Mouse (Mus musculus): Measurements from ENCODE around the gene Rptn. TPM values are rescaled to one million over a fixed set of nuclear protein-coding genes. Genes with fewer than 3 reads are reported as not detected.

Rptn gene
- polyA plus RNA-seq, 1 experiment from 2014 or later = not detected

- Histone ChIP-seq H3K27ac (ENCODE audit: low read length) (no peak overlapping the region), H3K27me3 (ENCODE audit: control insufficient read depth, insufficient read depth, low read length) (no peaks in the 10 kb centered on the region), H3K36me3 (ENCODE audit: control insufficient read depth, insufficient read depth) (no peaks in the 10 kb centered on the region), H3K4me1 (ENCODE audit: control insufficient read depth, insufficient read depth, low read length) (no peaks in the 10 kb centered on the region), H3K9me3 (replicated peaks; ENCODE audit: control insufficient read depth, low read length) (no peaks in the 10 kb centered on the region), H3K4me2 (ENCODE audit: low read depth, low read length) (no peak overlapping the region), H3K9ac (ENCODE audit: low read length) (no peak overlapping the region), H3K4me3 (ENCODE audit: low read length) (no peak overlapping the region)
- 57% methylated on average over 4 of the region's 4 CpGs for WGBS
- ATAC-seq (replicated peaks; ENCODE audit: extremely low read depth, insufficient read depth, low FRiP score) = no peak
These were observed 15.4 kb upstream of the Rptn start for GRCm38 (mm10) chr3:93378146-93378545.

- no peak overlapping the region for H3K27ac ChIP-seq (ENCODE audit: low read length)
- no peaks in the 10 kb centered on the region for H3K27me3 ChIP-seq (ENCODE audit: control insufficient read depth, insufficient read depth, low read length)
- ATAC-seq (replicated peaks; ENCODE audit: extremely low read depth, insufficient read depth, low FRiP score) = no peak
- no peaks in the 10 kb centered on the region for H3K36me3 ChIP-seq (ENCODE audit: control insufficient read depth, insufficient read depth)
- H3K9me3 ChIP-seq (replicated peaks; ENCODE audit: control insufficient read depth, low read length) = no peaks in the 10 kb centered on the region
- 87% methylated on average over 3 of the region's 3 CpGs for WGBS
- H3K4me2 ChIP-seq (ENCODE audit: low read depth, low read length) = no peak overlapping the region
- H3K4me3 ChIP-seq (ENCODE audit: low read length) = no peak overlapping the region
- no peaks in the 10 kb centered on the region for H3K4me1 ChIP-seq (ENCODE audit: control insufficient read depth, insufficient read depth, low read length)
- no peak overlapping the region for H3K9ac ChIP-seq (ENCODE audit: low read length)
These were observed 10.4 kb downstream of the Rptn start for GRCm38 (mm10) chr3:93403936-93404335.

GRCm38 (mm10) chr3:93406992-93407391 is 13.5 kb downstream of the Rptn start:
- H3K36me3 ChIP-seq (ENCODE audit: control insufficient read depth, insufficient read depth) = no peaks in the 10 kb centered on the region
- no peak overlapping the region for H3K4me3 ChIP-seq (ENCODE audit: low read length)
- H3K27ac ChIP-seq (ENCODE audit: low read length) = no peak overlapping the region
- H3K9ac ChIP-seq (ENCODE audit: low read length) = no peak overlapping the region
- no peaks in the 10 kb centered on the region for H3K9me3 ChIP-seq (replicated peaks; ENCODE audit: control insufficient read depth, low read length)
- no peak overlapping the region for H3K4me2 ChIP-seq (ENCODE audit: low read depth, low read length)
- no peaks in the 10 kb centered on the region for H3K4me1 ChIP-seq (ENCODE audit: control insufficient read depth, insufficient read depth, low read length)
- H3K27me3 ChIP-seq (ENCODE audit: control insufficient read depth, insufficient read depth, low read length) = no peaks in the 10 kb centered on the region
- 31% methylated on average over 5 of the region's 5 CpGs for WGBS
- no peak for ATAC-seq (replicated peaks; ENCODE audit: extremely low read depth, insufficient read depth, low FRiP score)

- H3K4me1 ChIP-seq (ENCODE audit: control insufficient read depth, insufficient read depth, low read length) = no peaks in the 10 kb centered on the region
- WGBS = 24% methylated on average over 2 of the region's 2 CpGs
- H3K27me3 ChIP-seq (ENCODE audit: control insufficient read depth, insufficient read depth, low read length) = no peaks in the 10 kb centered on the region
- H3K4me2 ChIP-seq (ENCODE audit: low read depth, low read length) = no peak overlapping the region
- no peak overlapping the region for H3K27ac ChIP-seq (ENCODE audit: low read length)
- ATAC-seq (replicated peaks; ENCODE audit: extremely low read depth, insufficient read depth, low FRiP score) = no peak
- H3K9me3 ChIP-seq (replicated peaks; ENCODE audit: control insufficient read depth, low read length) = no peaks in the 10 kb centered on the region
- H3K36me3 ChIP-seq (ENCODE audit: control insufficient read depth, insufficient read depth) = no peaks in the 10 kb centered on the region
- no peak overlapping the region for H3K4me3 ChIP-seq (ENCODE audit: low read length)
- no peak overlapping the region for H3K9ac ChIP-seq (ENCODE audit: low read length)
These were observed 18.4 kb downstream of the Rptn start for GRCm38 (mm10) chr3:93411905-93412304.

- Histone ChIP-seq H3K27me3 (ENCODE audit: control insufficient read depth, insufficient read depth, low read length) (no peaks in the 10 kb centered on the region), H3K4me1 (ENCODE audit: control insufficient read depth, insufficient read depth, low read length) (no peaks in the 10 kb centered on the region), H3K9me3 (replicated peaks; ENCODE audit: control insufficient read depth, low read length) (no peaks in the 10 kb centered on the region), H3K36me3 (ENCODE audit: control insufficient read depth, insufficient read depth) (no peaks in the 10 kb centered on the region), H3K9ac (ENCODE audit: low read length) (no peak overlapping the region), H3K4me2 (ENCODE audit: low read depth, low read length) (no peak overlapping the region), H3K4me3 (ENCODE audit: low read length) (no peak overlapping the region), H3K27ac (ENCODE audit: low read length) (no peak overlapping the region)
- WGBS = 56% methylated on average over 3 of the region's 3 CpGs
- ATAC-seq (replicated peaks; ENCODE audit: extremely low read depth, insufficient read depth, low FRiP score) = no peak
These were observed 38.2 kb downstream of the Rptn start for GRCm38 (mm10) chr3:93431673-93432072.

GRCm38 (mm10) chr3:93442030-93442429 is 48.5 kb downstream of the Rptn start, which contains the start of gene Tchh:
TSS of gene Tchh (plus strand) at chr3:93442330.
- no peak within 1 kb of the TSS for H3K27ac ChIP-seq (ENCODE audit: low read length)
- WGBS = 78% methylated on average over 1 of the region's 1 CpGs
- H3K4me2 ChIP-seq (ENCODE audit: low read depth, low read length) = no peak within 1 kb of the TSS
- H3K9me3 ChIP-seq (replicated peaks; ENCODE audit: control insufficient read depth, low read length) = no peaks in the 10 kb centered on the region
- no peak for ATAC-seq (replicated peaks; ENCODE audit: extremely low read depth, insufficient read depth, low FRiP score)
- H3K27me3 ChIP-seq (ENCODE audit: control insufficient read depth, insufficient read depth, low read length) = peaks cover 19% of the 10 kb centered on the region
- peaks cover 2% of the 10 kb centered on the region; the same call in 1 of the 2 replicates for H3K4me1 ChIP-seq (ENCODE audit: control insufficient read depth, insufficient read depth, low read length)
- H3K4me3 ChIP-seq (ENCODE audit: low read length) = no peak within 1 kb of the TSS
- no peak within 1 kb of the TSS for H3K9ac ChIP-seq (ENCODE audit: low read length)
- no peaks in the 10 kb centered on the region for H3K36me3 ChIP-seq (ENCODE audit: control insufficient read depth, insufficient read depth)

- peaks cover 24% of the 10 kb centered on the region for H3K27me3 ChIP-seq (ENCODE audit: control insufficient read depth, insufficient read depth, low read length)
- H3K4me2 ChIP-seq (ENCODE audit: low read depth, low read length) = peak overlapping the region; percentile 91
- H3K9ac ChIP-seq (ENCODE audit: low read length) = peak overlapping the region; percentile 70
- no peak overlapping the region for H3K27ac ChIP-seq (ENCODE audit: low read length)
- H3K36me3 ChIP-seq (ENCODE audit: control insufficient read depth, insufficient read depth) = no peaks in the 10 kb centered on the region
- H3K4me1 ChIP-seq (ENCODE audit: control insufficient read depth, insufficient read depth, low read length) = peaks cover 8% of the 10 kb centered on the region
- peak overlapping the region; percentile 73 for H3K4me3 ChIP-seq (ENCODE audit: low read length)
- WGBS = under 1% methylated on average over 38 of the region's 38 CpGs
- no peaks in the 10 kb centered on the region for H3K9me3 ChIP-seq (replicated peaks; ENCODE audit: control insufficient read depth, low read length)
- no peak for ATAC-seq (replicated peaks; ENCODE audit: extremely low read depth, insufficient read depth, low FRiP score)
These were observed 50.1 kb downstream of the Rptn start for GRCm38 (mm10) chr3:93443501-93444101.

GRCm38 (mm10) chr3:93444343-93445164 is 51.1 kb downstream of the Rptn start:
- H3K27me3 ChIP-seq (ENCODE audit: control insufficient read depth, insufficient read depth, low read length) = peaks cover 24% of the 10 kb centered on the region
- H3K4me3 ChIP-seq (ENCODE audit: low read length) = peak overlapping the region; percentile 73
- H3K9me3 ChIP-seq (replicated peaks; ENCODE audit: control insufficient read depth, low read length) = no peaks in the 10 kb centered on the region
- no peaks in the 10 kb centered on the region for H3K36me3 ChIP-seq (ENCODE audit: control insufficient read depth, insufficient read depth)
- peak overlapping the region; percentile 70 for H3K9ac ChIP-seq (ENCODE audit: low read length)
- peak overlapping the region; percentile 48; the same call in 1 of the 2 replicates for H3K27ac ChIP-seq (ENCODE audit: low read length)
- ATAC-seq (replicated peaks; ENCODE audit: extremely low read depth, insufficient read depth, low FRiP score) = peak; percentile 79
- under 1% methylated on average over 56 of the region's 56 CpGs for WGBS
- peaks cover 8% of the 10 kb centered on the region for H3K4me1 ChIP-seq (ENCODE audit: control insufficient read depth, insufficient read depth, low read length)
- H3K4me2 ChIP-seq (ENCODE audit: low read depth, low read length) = peak overlapping the region; percentile 91

GRCm38 (mm10) chr3:93445165-93445705 is 51.7 kb downstream of the Rptn start:
- Histone ChIP-seq H3K9ac (ENCODE audit: low read length) (no peak overlapping the region; the same call in 1 of the 2 replicates), H3K27me3 (ENCODE audit: control insufficient read depth, insufficient read depth, low read length) (peaks cover 22% of the 10 kb centered on the region)
- WGBS = under 1% methylated on average over 36 of the region's 36 CpGs

More at GRCm38 (mm10) chr3:93445165-93445705, 51.7 kb downstream of the Rptn start:
- Histone ChIP-seq H3K27ac (ENCODE audit: low read length) (no peak overlapping the region), H3K36me3 (ENCODE audit: control insufficient read depth, insufficient read depth) (no peaks in the 10 kb centered on the region), H3K4me2 (ENCODE audit: low read depth, low read length) (peak overlapping the region; percentile 91), H3K9me3 (replicated peaks; ENCODE audit: control insufficient read depth, low read length) (no peaks in the 10 kb centered on the region), H3K4me3 (ENCODE audit: low read length) (peak overlapping the region; percentile 73), H3K4me1 (ENCODE audit: control insufficient read depth, insufficient read depth, low read length) (peaks cover 8% of the 10 kb centered on the region)
- ATAC-seq (replicated peaks; ENCODE audit: extremely low read depth, insufficient read depth, low FRiP score) = no peak

Measured in heart, embryonic 16.5 days (tissue).